In the genomic region with DNA sequence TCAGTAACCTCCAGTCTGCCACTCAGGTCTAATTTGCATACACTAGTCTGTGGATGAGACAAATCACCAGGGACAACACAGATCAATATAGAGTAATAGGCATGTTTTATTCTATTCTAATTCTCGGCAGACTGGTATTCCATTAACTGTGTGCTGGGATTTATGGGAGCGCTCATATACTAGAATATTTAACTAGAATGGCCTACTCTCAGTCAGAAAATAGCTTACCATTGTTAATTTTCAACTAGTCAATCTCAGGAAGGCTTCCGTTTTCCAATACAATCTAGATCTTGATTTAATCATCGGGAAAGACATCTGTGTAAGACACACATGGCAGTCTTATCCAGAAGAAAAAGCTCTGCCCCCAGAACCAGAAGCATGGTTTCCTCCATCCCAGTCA, we compare ENCODE assay signal across 23 mouse cellular contexts. TPM values are rescaled to one million over a fixed set of nuclear protein-coding genes. Genes with fewer than 3 reads are reported as not detected.
DNase-seq lines count a peak whose midpoint lies in the region; ATAC-seq lines count a peak whose summit lies in the region.
"Had no signal": no experiment of that assay in that cellular context is flagged by ENCODE, and none has a peak within 500 bp of the region (broad histone marks: within the 10 kb centered on the region; RNA-seq: fewer than 3 reads in every experiment).

No protein-coding gene starts in this region.

- H3K4me3 ChIP-seq in hindbrain, embryonic 14.5 days (replicated peaks; ENCODE audit: low read length), result no peak overlapping the region
- H3K4me3 ChIP-seq in hindbrain, embryonic 12.5 days, result no peak overlapping the region
- peak overlapping the region; percentile 76 for H3K4me3 ChIP-seq in kidney, embryonic 15.5 days (replicated peaks)
- no peak overlapping the region for H3K4me3 ChIP-seq in neural tube, embryonic 13.5 days
- H3K4me3 ChIP-seq: heart, embryonic 15.5 days; myocyte had no signal

- no peaks in the 10 kb centered on the region for H3K9me3 ChIP-seq in hindbrain, embryonic 14.5 days (ENCODE audit: control insufficient read depth, low read length)
- no peaks in the 10 kb centered on the region for H3K9me3 ChIP-seq in hindbrain, embryonic 12.5 days (replicated peaks)
- H3K9me3 ChIP-seq in kidney, embryonic 15.5 days (replicated peaks), result no peaks in the 10 kb centered on the region
- H3K9me3 ChIP-seq in neural tube, embryonic 13.5 days, result no peaks in the 10 kb centered on the region
- H3K9me3 ChIP-seq: forebrain, embryonic 13.5 days; heart, embryonic 15.5 days; limb, embryonic 15.5 days; midbrain, embryonic 10.5 days had no signal

- H3K27me3 ChIP-seq in hindbrain, embryonic 14.5 days (ENCODE audit: control insufficient read depth, insufficient read depth, low read length), result peaks cover 29% of the 10 kb centered on the region
- H3K27me3 ChIP-seq in hindbrain, embryonic 12.5 days, result peaks cover 57% of the 10 kb centered on the region
- H3K27me3 ChIP-seq in kidney, embryonic 15.5 days, result peaks cover 11% of the 10 kb centered on the region
- peaks cover 40% of the 10 kb centered on the region for H3K27me3 ChIP-seq in neural tube, embryonic 13.5 days
- H3K27me3 ChIP-seq: heart, embryonic 15.5 days had no signal

- H3K36me3 ChIP-seq in hindbrain, embryonic 14.5 days (replicated peaks; ENCODE audit: control insufficient read depth, insufficient read depth), result no peaks in the 10 kb centered on the region
- H3K36me3 ChIP-seq in hindbrain, embryonic 12.5 days, result no peaks in the 10 kb centered on the region
- H3K36me3 ChIP-seq in kidney, embryonic 15.5 days, result no peaks in the 10 kb centered on the region
- no peaks in the 10 kb centered on the region for H3K36me3 ChIP-seq in neural tube, embryonic 13.5 days
- H3K36me3 ChIP-seq: heart, embryonic 15.5 days; limb, embryonic 15.5 days; midbrain, embryonic 10.5 days had no signal

- DNase-seq in hindbrain, embryonic 14.5 days (ENCODE audit: low spot score), result no peak
- no peak for DNase-seq in kidney, postnatal 10 days
- DNase-seq in neural tube, embryonic 10.5 days (ENCODE audit: extremely low spot score, low spot score), result no peak
- DNase-seq in embryo, embryonic 10 days (ENCODE audit: low spot score), result no peak
- no peak for DNase-seq in c-Kit-positive CD71-positive TER-119-positive erythroid progenitor cells, embryonic 14.5 days (ENCODE audit: low spot score)
- DNase-seq: adrenal gland, postnatal 14 days; cerebellum, adult 8-10 months; cerebellum, postnatal 36 days; gastrocnemius, postnatal 36 days; heart, postnatal 4 days; left cerebral cortex, postnatal 4 days; lung, adult 18-20 months; lung, postnatal 10 days had no signal

- H3K4me2 ChIP-seq in hindbrain, embryonic 14.5 days (replicated peaks), result peak overlapping the region; percentile 89; the same call in 1 of the 2 replicates
- no peak overlapping the region for H3K4me2 ChIP-seq in hindbrain, embryonic 12.5 days (replicated peaks)
- H3K4me2 ChIP-seq in kidney, embryonic 15.5 days, result peak overlapping the region; percentile 86
- peak overlapping the region; percentile 91 for H3K4me2 ChIP-seq in neural tube, embryonic 13.5 days

- ATAC-seq in hindbrain, embryonic 14.5 days (ENCODE audit: low FRiP score), result no peak
- no peak for ATAC-seq in hindbrain, embryonic 12.5 days (ENCODE audit: low FRiP score)
- ATAC-seq in kidney, embryonic 15.5 days (replicated peaks; ENCODE audit: low FRiP score), result no peak
- ATAC-seq in neural tube, embryonic 13.5 days (ENCODE audit: low read depth), result no peak
- ATAC-seq: forebrain, embryonic 13.5 days; midbrain, embryonic 16.5 days had no signal

- peaks cover 22% of the 10 kb centered on the region for H3K4me1 ChIP-seq in hindbrain, embryonic 14.5 days (replicated peaks; ENCODE audit: control insufficient read depth, insufficient read depth, low read length)
- peaks cover 21% of the 10 kb centered on the region for H3K4me1 ChIP-seq in hindbrain, embryonic 12.5 days
- peaks cover 64% of the 10 kb centered on the region for H3K4me1 ChIP-seq in kidney, embryonic 15.5 days
- H3K4me1 ChIP-seq in neural tube, embryonic 13.5 days (replicated peaks), result peaks cover 57% of the 10 kb centered on the region

- WGBS in hindbrain, embryonic 14.5 days, result 56% methylated on average over 4 of the region's 4 CpGs
- 73% methylated on average over 4 of the region's 4 CpGs for WGBS in hindbrain, embryonic 12.5 days
- 70% methylated on average over 4 of the region's 4 CpGs for WGBS in kidney, embryonic 15.5 days
- 47% methylated on average over 4 of the region's 4 CpGs for WGBS in neural tube, embryonic 13.5 days

- no peak overlapping the region for H3K9ac ChIP-seq in hindbrain, embryonic 14.5 days
- no peak overlapping the region for H3K9ac ChIP-seq in hindbrain, embryonic 12.5 days
- H3K9ac ChIP-seq in kidney, embryonic 15.5 days, result no peak overlapping the region
- H3K9ac ChIP-seq in neural tube, embryonic 13.5 days, result no peak overlapping the region
- H3K9ac ChIP-seq: forebrain, embryonic 13.5 days; heart, embryonic 15.5 days; limb, embryonic 15.5 days had no signal

- no peak overlapping the region for H3K27ac ChIP-seq in hindbrain, embryonic 14.5 days
- H3K27ac ChIP-seq in hindbrain, embryonic 12.5 days, result no peak overlapping the region
- H3K27ac ChIP-seq in kidney, embryonic 15.5 days, result peak overlapping the region; percentile 92
- H3K27ac ChIP-seq in neural tube, embryonic 13.5 days (replicated peaks), result peak overlapping the region; percentile 64
- H3K27ac ChIP-seq: forebrain, embryonic 13.5 days; heart, embryonic 15.5 days; left cerebral cortex, adult 2 months; limb, embryonic 15.5 days; midbrain, embryonic 10.5 days had no signal

RNA-seq across cellular contexts. Expression of a gene that starts 3.5 kb away (rescaled TPM):
- 4.6 and 5.5 TPM in 2 replicates for polyA plus RNA-seq in hindbrain, embryonic 14.5 days (2014; fragmentation: Nextera tagmentation; extraction: Ambion mirVana)
- polyA plus RNA-seq in hindbrain, embryonic 12.5 days (2016; fragmentation: Nextera tagmentation; extraction: Ambion mirVana), result 2.2 and 4.3 TPM in 2 replicates
- 8.3 and 9.7 TPM in 2 replicates for polyA plus RNA-seq in kidney, embryonic 15.5 days (2015; fragmentation: Nextera tagmentation; extraction: Ambion mirVana)
- 6.9 and 7.7 TPM in 2 replicates for polyA plus RNA-seq in neural tube, embryonic 13.5 days (2015; fragmentation: Nextera tagmentation; extraction: Ambion mirVana)

Comparison
In these comparisons a context has a peak if more than half of its experiments do, and no peak if none do; other contexts are left out.
1. H3K27ac ChIP-seq: peak in kidney, embryonic 15.5 days (single experiment) and neural tube, embryonic 13.5 days (single experiment); none in hindbrain, embryonic 14.5 days (single experiment) and hindbrain, embryonic 12.5 days (single experiment).